Mouse (Mus musculus): ENCODE data around the gene Nsf. TPM values are rescaled to one million over a fixed set of nuclear protein-coding genes. Genes with fewer than 3 reads are reported as not detected.

Nsf gene
- 33.7 TPM for polyA plus RNA-seq (2014; fragmentation: Illumina TruSeq; extraction: RNeasy Lipid Tissue Mini Kit (QIAGEN cat#74804); ENCODE audit: low read depth, low replicate concordance)

GRCm38 (mm10) chr11:103953896-103954292, at the start of gene Nsf:
Nsf (minus strand) TSS chr11:103954056.

DNA sequence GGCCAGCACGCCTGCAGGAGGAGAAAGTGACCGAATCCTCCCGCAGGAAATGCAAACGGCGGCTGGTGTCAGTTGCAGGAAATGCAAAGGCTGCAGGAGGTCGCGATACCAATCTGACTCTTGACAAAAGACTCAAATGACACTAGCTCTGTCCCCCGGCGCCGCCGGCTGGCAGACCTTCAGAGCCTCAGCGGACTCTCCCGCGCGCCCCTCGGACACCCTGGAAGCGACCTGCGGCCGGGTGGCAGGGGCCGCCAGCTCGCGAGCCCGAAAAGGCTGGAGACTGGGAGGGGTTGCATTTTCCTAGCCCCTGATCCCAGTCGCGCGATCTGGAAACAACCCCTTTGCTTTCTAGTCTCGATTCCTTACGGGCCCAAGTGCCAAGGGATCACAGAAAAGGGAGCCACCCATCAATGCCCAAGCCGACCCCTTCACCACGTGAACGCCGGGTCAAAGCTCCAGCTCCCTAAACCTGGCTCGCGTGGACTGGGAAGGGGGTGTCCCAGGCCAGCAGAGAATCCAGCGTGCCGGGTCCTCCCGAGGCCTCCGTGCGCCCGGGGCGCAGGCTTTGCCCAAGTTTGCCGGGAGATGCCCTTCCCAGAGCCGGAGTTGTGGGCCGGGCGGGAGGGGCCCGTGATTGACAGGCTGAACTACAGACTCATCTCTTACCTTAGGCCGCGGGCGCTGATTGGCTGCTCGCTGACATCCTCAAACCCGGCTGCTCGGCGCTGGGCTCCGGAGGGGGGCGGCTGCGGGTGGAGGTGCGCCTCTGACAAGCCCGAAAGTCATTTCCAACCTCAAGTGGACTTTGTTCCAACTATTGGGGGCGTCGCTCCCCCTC, 180.2 kb downstream of the Nsf start, which contains the start of gene Wnt3:
Gene Wnt3, plus strand, starts transcription at position 764 of the 841 bp plus-strand sequence.

Other genes with a start within 250 kb of the Nsf start
- 0.25 TPM for gene Wnt9b, start 204.2 kb downstream of the Nsf start, polyA plus RNA-seq (2014; fragmentation: Illumina TruSeq; extraction: RNeasy Lipid Tissue Mini Kit (QIAGEN cat#74804); ENCODE audit: low read depth, low replicate concordance)
- 0.43 TPM for gene Wnt3, start 179.9 kb downstream of the Nsf start, polyA plus RNA-seq (2014; fragmentation: Illumina TruSeq; extraction: RNeasy Lipid Tissue Mini Kit (QIAGEN cat#74804); ENCODE audit: low read depth, low replicate concordance)
- 25.9 TPM for gene Arf2, start 12.7 kb upstream of the Nsf start, polyA plus RNA-seq (2014; fragmentation: Illumina TruSeq; extraction: RNeasy Lipid Tissue Mini Kit (QIAGEN cat#74804); ENCODE audit: low read depth, low replicate concordance)
- not detected for gene Crhr1, start 178.8 kb upstream of the Nsf start, polyA plus RNA-seq (2014; fragmentation: Illumina TruSeq; extraction: RNeasy Lipid Tissue Mini Kit (QIAGEN cat#74804); ENCODE audit: low read depth, low replicate concordance)
- gene Sppl2c, start 232.3 kb upstream of the Nsf start, polyA plus RNA-seq (2014; fragmentation: Illumina TruSeq; extraction: RNeasy Lipid Tissue Mini Kit (QIAGEN cat#74804); ENCODE audit: low read depth, low replicate concordance), result 5.3 TPM